Mouse (Mus musculus): Measurements from ENCODE around the gene Trim63.

DNA sequence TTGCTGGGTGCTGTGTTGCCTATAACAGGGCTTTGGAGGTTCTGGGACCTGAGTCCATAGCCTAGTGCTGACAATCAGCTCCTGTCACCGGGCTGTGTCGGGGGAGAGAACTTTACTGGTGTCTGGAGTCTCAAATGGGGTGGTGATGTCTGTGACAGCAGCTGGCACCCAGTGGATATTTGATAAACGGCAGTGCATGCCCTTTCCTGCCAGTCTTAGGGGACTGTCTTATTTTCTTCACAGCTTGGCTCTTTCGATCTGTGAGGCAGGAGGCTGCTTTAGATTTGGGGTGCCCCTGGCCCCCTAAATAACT, 15.5 kb upstream of the Trim63 start:
- TF ChIP-seq CTCF (conservative IDR thresholded peaks at IDR 0.05; ENCODE audit: insufficient read depth, insufficient read length, low read depth, low read length) (no peak), POLR2A (IDR thresholded peaks at IDR 0.05; ENCODE audit: low read depth, low read length) (no peak)

All from kidney, adult 2 months (tissue).